Mouse (Mus musculus) lung, embryonic 15.5 days (tissue): ENCODE results near the gene AA467197. TPM values are rescaled to one million over a fixed set of nuclear protein-coding genes. Genes with fewer than 3 reads are reported as not detected.

ENCODE experiments used
- ATAC-seq: fragments of 200-750 bp; cut with Nextera tagmentation; 2 replicates; pipeline ENCODE4 v1.8.0; 2017; ENCODE audit warnings: moderate number of reproducible peaks, borderline replicate concordance; ENCODE audit not compliant: low FRiP score, low TSS enrichment; ENCODE audit errors: extremely low read depth
- H3K27ac ChIP-seq: fragments of 300-500 bp; sonication (generic); 2 replicates; pipeline ENCODE4 v1.5.1; 2015; ENCODE audit warnings: moderate library complexity, mild to moderate bottlenecking, inconsistent platforms
- H3K27me3 ChIP-seq: fragments of 300-500 bp; sonication (generic); 2 replicates; pipeline ENCODE4 v1.6.1; 2015; ENCODE audit warnings: inconsistent platforms
- H3K36me3 ChIP-seq: fragments of 300-500 bp; sonication (generic); 2 replicates; pipeline ENCODE4 v1.6.1; 2015; ENCODE audit warnings: inconsistent platforms
- H3K4me1 ChIP-seq: fragments of 300-500 bp; sonication (generic); 2 replicates; pipeline ENCODE4 v1.6.1; 2015; ENCODE audit warnings: inconsistent platforms
- H3K4me2 ChIP-seq: fragments of 300-500 bp; sonication (generic); 2 replicates; pipeline ENCODE4 v1.6.1; 2015; ENCODE audit warnings: inconsistent platforms, mild to moderate bottlenecking, moderate library complexity
- H3K4me3 ChIP-seq: fragments of 300-500 bp; sonication (generic); 2 replicates; pipeline ENCODE4 v1.5.1; 2015; ENCODE audit warnings: mild to moderate bottlenecking, inconsistent platforms
- H3K9ac ChIP-seq: fragments of 300-500 bp; sonication (generic); 2 replicates; pipeline ENCODE4 v1.6.1; 2015; ENCODE audit warnings: inconsistent platforms
- H3K9me3 ChIP-seq: fragments of 300-500 bp; sonication (generic); 2 replicates; pipeline ENCODE4 v1.6.1; 2016; ENCODE audit warnings: inconsistent platforms
- WGBS: fragments of 180-500 bp; shearing (Covaris S2); methylation state at CpG from one replicate; pipeline ENCODE4 v1.1.7; 2015; 5-methylcytosine and 5-hydroxymethylcytosine counted together
- polyA plus RNA-seq: library from polyadenylated mRNA; unstranded; fragments of >200 nt; fragmentation: Nextera tagmentation; extraction: Ambion mirVana; gene quantifications from 2 replicates; pipeline ENCODE4 v1.2.1, GENCODE M21; 2015

The AA467197 gene
- polyA plus RNA-seq: 0.30 and 0.76 TPM in 2 replicates

DNA sequence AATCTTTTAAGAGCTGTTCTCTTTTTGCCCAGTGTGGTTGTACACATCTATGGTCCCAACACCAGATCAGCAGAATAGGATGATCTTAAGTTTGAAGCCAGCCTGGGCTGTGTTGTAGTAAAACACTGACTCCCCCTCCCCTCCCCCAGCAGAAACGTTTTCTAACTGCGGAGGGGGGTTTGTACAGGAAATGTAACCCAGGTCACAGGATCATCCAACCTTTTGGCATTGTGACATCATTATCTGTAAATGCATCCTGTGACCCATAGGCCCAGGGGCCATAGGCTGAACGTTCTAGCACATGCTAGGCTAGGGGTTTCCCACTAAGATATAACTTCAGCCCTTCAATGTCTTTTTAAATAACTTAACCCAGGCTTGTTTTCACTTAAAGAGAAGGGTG, at the start of gene AA467197:
Gene AA467197 (plus strand): TSS at position 301 of the 400 bp plus-strand sequence.
- Histone ChIP-seq H3K27ac (no peak within 1 kb of the TSS), H3K4me1 (peaks cover 14% of the 10 kb centered on the region), H3K4me3 (peak within 1 kb of the TSS; percentile 38), H3K36me3 (peaks cover 12% of the 10 kb centered on the region), H3K9me3 (no peaks in the 10 kb centered on the region), H3K27me3 (peaks cover 24% of the 10 kb centered on the region), H3K4me2 (peak within 1 kb of the TSS; percentile 81), H3K9ac (0 out of 2 replicates have a peak within 1 kb of the TSS, but pooled peaks have one; percentile 6)
- WGBS: 49% methylated on average over 3 of the region's 3 CpGs
- ATAC-seq: no peak

DNA sequence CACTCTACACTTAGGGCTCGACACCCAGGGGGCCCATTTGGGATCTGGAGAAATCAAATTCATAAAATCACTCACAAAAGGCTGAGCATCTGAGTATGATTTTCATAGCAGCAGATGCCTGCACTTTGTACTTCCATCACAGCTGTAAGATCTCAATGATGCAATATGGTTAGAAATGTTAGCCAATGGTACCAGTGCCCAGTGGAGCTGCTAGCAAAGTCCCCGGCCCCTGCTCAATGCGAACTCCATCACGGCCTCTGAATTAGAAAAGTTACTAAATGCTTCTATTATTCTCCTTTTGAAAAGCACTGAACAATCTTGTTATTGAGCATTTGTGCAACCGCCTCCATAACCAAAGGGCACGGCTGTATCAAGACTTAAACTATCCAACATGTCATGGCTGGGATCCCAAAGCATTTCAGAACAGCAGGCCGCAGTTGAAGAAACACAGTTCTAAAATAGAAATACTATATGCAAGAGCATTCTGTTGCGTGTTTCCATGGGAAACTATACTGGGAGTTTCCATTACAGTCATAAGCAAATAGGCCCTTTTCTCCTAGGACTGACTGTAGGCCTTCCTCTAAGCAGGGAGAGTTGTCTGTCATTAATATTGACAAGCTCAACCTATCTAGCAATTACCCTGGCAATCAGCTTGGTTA, 48.8 kb upstream of the AA467197 start:
- no peak overlapping the region for H3K9ac ChIP-seq
- WGBS: 87% methylated on average over 8 of the region's 8 CpGs
- no peak overlapping the region for H3K4me3 ChIP-seq
- H3K4me2 ChIP-seq: no peak overlapping the region
- H3K9me3 ChIP-seq: no peaks in the 10 kb centered on the region
- H3K36me3 ChIP-seq: no peaks in the 10 kb centered on the region
- no peaks in the 10 kb centered on the region for H3K27me3 ChIP-seq
- no peak overlapping the region for H3K27ac ChIP-seq
- ATAC-seq: no peak
- no peaks in the 10 kb centered on the region for H3K4me1 ChIP-seq

DNA sequence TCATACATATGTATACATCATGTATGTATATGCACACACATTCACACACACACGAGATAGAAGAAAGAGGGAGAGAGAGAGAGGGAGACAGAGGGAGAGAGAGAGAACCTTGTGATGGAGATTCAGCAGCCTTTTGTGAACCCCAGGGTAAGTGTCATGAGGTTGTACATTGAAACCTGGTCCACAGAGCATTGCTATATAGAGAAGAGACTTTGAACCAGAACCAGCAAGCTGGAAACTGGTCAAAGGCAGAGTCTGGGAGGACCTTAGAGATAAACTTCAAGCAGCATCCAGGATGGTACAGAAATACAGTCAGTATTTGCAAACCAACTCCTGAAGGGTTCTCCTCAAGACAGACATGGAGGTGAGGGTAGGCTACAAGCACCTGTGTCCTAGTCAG, 46.4 kb upstream of the AA467197 start:
- H3K4me2 ChIP-seq: no peak overlapping the region
- no peak overlapping the region for H3K27ac ChIP-seq
- no peaks in the 10 kb centered on the region for H3K4me1 ChIP-seq
- no peak overlapping the region for H3K4me3 ChIP-seq
- no peaks in the 10 kb centered on the region for H3K27me3 ChIP-seq
- no peaks in the 10 kb centered on the region for H3K36me3 ChIP-seq
- no peak for ATAC-seq
- H3K9ac ChIP-seq: no peak overlapping the region
- WGBS: 68% methylated on average over 1 of the region's 1 CpGs
- no peaks in the 10 kb centered on the region for H3K9me3 ChIP-seq

DNA sequence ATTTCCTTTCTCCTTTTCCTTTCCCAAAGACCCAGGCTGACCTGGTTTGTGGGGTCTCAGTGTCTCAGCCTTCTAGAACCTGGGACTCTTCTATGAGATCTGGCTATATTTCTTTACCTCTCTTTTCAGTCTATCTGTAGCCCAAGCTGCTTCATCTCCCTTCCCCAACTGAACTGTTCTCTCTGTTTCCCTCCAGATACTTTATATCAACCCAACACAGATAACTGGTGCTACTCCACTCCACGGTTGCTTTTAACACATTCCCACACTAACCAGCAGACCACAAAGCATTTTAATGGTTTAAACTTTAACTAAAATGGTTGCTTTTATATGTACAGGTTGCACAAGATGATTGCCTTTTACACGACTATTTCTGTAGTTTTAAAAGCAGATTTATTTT, 45.6 kb upstream of the AA467197 start:
- Histone ChIP-seq H3K27ac (no peak overlapping the region), H3K27me3 (no peaks in the 10 kb centered on the region), H3K4me3 (no peak overlapping the region), H3K9ac (no peak overlapping the region), H3K4me1 (no peaks in the 10 kb centered on the region), H3K9me3 (no peaks in the 10 kb centered on the region), H3K36me3 (no peaks in the 10 kb centered on the region), H3K4me2 (no peak overlapping the region)
- no peak for ATAC-seq
- WGBS: 48% methylated on average over 2 of the region's 2 CpGs

DNA sequence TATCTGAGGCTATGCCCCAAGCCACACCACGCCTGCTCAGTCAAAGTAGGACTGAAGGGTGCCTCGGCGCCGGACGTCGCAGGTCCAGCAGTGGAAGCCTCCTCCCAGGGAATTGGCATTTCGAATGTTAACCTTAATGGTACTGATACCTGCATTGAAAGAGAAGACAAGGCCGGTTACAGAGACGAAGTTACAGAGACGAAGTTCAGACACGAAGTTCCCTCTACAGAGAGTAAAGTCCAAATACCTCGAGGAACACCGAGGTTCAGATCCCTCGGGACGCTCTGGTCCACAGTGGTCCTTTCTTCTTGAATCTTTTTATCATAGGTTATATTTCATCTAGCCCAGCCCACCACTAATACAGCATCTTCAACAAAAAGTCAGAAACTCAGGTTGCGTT, 41.3 kb upstream of the AA467197 start:
- Histone ChIP-seq H3K9ac (no peak overlapping the region), H3K27ac (no peak overlapping the region), H3K4me3 (no peak overlapping the region), H3K4me2 (no peak overlapping the region), H3K9me3 (no peaks in the 10 kb centered on the region), H3K36me3 (no peaks in the 10 kb centered on the region), H3K4me1 (no peaks in the 10 kb centered on the region), H3K27me3 (no peaks in the 10 kb centered on the region)
- no peak for ATAC-seq
- WGBS: 84% methylated on average over 16 of the region's 16 CpGs

DNA sequence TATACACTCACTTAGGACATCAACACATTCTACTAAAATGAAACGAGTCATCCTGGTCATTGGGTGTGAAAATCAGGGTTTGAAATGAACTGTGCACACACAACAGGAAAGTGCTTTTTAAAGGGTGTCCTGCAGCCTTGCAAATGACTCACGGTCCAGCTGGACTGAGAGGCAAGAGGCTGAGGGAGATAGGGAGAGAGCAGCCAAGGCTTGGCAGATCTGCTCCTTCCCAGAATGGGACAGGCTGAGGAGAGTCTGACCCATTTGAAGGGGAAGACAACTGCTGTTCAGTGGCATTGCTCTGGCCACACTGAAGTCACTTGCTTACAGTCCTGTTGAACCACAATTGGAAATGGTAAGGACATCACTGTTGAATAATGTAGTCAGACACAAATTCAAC, 37.0 kb upstream of the AA467197 start:
- H3K36me3 ChIP-seq: no peaks in the 10 kb centered on the region
- no peak overlapping the region for H3K9ac ChIP-seq
- no peaks in the 10 kb centered on the region for H3K4me1 ChIP-seq
- no peak overlapping the region for H3K4me3 ChIP-seq
- H3K4me2 ChIP-seq: no peak overlapping the region
- ATAC-seq: no peak
- 66% methylated on average over 2 of the region's 2 CpGs for WGBS
- no peaks in the 10 kb centered on the region for H3K9me3 ChIP-seq
- no peaks in the 10 kb centered on the region for H3K27me3 ChIP-seq
- H3K27ac ChIP-seq: no peak overlapping the region

DNA sequence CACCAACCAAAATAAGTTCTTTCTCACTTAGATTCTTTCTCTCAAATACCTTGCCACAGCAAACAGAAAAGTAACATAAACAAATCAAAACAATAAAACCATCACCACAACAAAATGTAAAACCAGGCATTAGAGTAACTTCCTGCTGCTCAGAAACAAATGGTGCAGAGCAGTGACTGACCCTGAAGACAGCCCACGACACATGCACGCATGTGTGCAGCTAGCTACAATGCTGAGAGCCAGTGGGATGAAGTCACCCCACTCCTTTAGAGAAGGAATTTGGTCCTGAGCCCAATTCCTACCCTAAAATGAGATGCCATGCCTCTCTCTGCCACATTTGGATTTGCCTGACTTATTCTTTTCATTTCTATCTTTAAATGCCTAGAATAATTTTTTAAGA, 35.4 kb upstream of the AA467197 start:
- WGBS: 75% methylated on average over 2 of the region's 2 CpGs

DNA sequence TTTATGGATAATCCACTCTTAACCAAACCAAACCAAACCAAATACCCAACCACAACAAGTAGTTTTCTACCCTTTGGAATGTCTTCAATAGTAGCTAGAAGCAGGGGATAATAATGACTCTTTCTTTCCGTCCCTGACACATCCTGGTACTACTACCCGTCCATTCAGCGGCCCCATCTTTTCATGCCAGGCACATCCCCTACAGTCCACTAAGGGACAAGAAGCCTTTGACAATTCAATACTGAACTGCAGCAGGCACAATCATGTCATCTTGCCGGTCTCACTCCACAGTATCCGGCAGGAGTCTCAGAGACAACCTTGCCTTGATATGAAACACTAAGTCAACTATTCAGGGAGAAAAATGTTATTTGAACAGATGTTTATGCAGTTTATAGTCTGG, 31.0 kb upstream of the AA467197 start:
- Histone ChIP-seq H3K36me3 (no peaks in the 10 kb centered on the region), H3K9ac (no peak overlapping the region), H3K4me1 (no peaks in the 10 kb centered on the region), H3K27me3 (peaks cover 9% of the 10 kb centered on the region), H3K27ac (no peak overlapping the region), H3K9me3 (no peaks in the 10 kb centered on the region), H3K4me2 (no peak overlapping the region), H3K4me3 (no peak overlapping the region)
- WGBS: 72% methylated on average over 5 of the region's 5 CpGs
- no peak for ATAC-seq

More for the DNA sequence above, 35.4 kb upstream of the AA467197 start:
- H3K27ac ChIP-seq: no peak overlapping the region
- H3K27me3 ChIP-seq: no peaks in the 10 kb centered on the region
- no peaks in the 10 kb centered on the region for H3K36me3 ChIP-seq
- H3K4me1 ChIP-seq: no peaks in the 10 kb centered on the region
- no peak overlapping the region for H3K9ac ChIP-seq
- no peak for ATAC-seq
- H3K4me2 ChIP-seq: no peak overlapping the region
- no peak overlapping the region for H3K4me3 ChIP-seq
- no peaks in the 10 kb centered on the region for H3K9me3 ChIP-seq

DNA sequence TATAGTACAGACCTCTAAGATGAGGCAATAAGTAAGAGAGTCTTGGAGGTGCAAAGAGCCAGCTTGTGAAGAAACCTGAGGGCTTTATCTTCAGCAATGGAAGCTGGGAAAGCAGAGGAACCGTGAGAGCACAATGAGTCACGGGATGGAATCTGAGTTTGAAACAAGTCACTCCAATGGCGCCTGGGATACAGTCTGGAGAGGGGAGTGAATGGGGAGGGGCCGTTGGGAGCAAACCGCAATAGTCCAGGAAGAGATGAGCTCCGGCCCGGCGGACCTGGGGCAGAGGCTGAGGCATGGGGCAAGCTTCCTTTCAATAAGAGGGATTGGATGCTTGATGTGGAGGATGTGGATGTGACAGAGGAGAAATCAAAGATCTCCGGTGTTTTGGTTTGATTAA, 28.0 kb upstream of the AA467197 start:
- H3K9me3 ChIP-seq: no peaks in the 10 kb centered on the region
- no peak overlapping the region for H3K4me3 ChIP-seq
- H3K27ac ChIP-seq: no peak overlapping the region
- no peaks in the 10 kb centered on the region for H3K36me3 ChIP-seq
- H3K4me2 ChIP-seq: no peak overlapping the region
- 0 out of 2 replicates have a peak, but pooled peaks cover 6% of the 10 kb centered on the region for H3K4me1 ChIP-seq
- peaks cover 22% of the 10 kb centered on the region for H3K27me3 ChIP-seq
- WGBS: 68% methylated on average over 9 of the region's 9 CpGs
- ATAC-seq: no peak
- no peak overlapping the region for H3K9ac ChIP-seq

DNA sequence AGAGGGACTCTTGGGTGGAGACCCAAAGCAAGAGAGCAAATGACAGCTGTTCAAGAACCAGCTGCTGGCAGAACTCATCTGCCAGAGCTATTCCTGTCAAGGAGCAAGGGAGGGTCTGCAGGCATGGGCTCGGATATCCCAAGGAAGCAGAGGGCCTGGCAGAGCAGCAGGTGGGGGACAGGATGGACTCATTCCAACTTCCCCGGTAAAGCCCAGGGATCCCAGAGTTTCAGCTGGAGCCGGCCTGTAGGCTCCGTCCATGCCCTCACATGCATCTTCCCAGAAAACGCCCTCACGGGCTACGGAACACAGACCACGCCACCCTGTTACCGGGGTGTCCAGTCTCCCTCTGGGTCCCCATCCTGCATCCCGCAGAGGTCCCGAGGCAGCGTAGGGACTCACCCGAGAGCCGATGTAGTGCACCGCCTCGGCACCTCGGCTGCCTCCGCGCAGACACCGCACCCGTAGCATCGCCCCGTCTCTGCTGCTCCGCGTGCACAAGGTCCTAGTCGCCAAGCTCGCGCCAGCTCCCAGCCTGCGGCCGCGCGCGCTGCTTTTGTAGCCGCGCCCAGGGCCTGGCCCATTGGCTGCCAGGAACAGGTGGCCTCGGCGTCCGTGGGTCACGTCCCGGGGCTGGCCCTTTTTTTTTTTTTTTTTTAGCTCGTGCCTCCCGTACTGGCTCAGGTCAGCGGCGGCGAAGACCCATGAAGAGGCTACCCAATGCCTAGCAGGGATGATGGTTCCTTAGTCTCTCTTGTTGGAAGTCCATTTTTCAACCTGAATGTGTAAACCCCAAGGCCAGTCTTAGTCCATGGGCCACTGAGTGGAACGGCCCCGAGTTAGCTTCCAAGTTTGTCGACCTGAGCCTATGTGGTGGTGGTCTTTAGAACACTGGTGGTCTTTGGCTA, 25.8 kb upstream of the AA467197 start, which contains the start of gene Gatm:
Gene Gatm (minus strand): TSS at position 558 of the 908 bp plus-strand sequence.
- Histone ChIP-seq H3K27ac (no peak within 1 kb of the TSS), H3K9me3 (no peaks in the 10 kb centered on the region), H3K4me1 (0 out of 2 replicates have a peak, but pooled peaks cover 6% of the 10 kb centered on the region), H3K4me2 (peak within 1 kb of the TSS; percentile 93), H3K27me3 (peaks cover 22% of the 10 kb centered on the region), H3K36me3 (no peaks in the 10 kb centered on the region), H3K9ac (peak within 1 kb of the TSS; percentile 46; the same call in 1 of the 2 replicates), H3K4me3 (peak within 1 kb of the TSS; percentile 46)
- peak; percentile 79; the same call in 1 of the 2 replicates for ATAC-seq
- 3% methylated on average over 48 of the region's 48 CpGs for WGBS

DNA sequence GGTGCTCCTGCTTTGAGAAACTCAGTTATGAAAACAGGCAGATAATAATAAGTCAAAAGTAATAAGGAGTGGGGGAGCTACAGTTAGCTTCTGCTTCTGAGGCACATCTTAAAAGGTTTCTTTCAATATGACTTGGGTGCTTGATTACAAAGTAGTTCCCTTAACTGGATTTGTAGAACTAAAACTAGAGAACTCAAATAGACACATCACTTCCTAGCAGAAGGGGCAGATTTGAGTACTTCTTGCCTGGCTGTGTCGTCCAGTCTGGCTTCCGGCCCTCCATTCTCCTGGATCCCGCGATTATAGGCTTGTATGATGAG, 25.2 kb upstream of the AA467197 start:
- Histone ChIP-seq H3K27ac (no peak overlapping the region), H3K9ac (no peak overlapping the region), H3K36me3 (no peaks in the 10 kb centered on the region), H3K4me1 (0 out of 2 replicates have a peak, but pooled peaks cover 6% of the 10 kb centered on the region), H3K4me3 (0 out of 2 replicates have a peak overlapping the region, but pooled peaks have one; percentile 46), H3K4me2 (peak overlapping the region; percentile 93), H3K27me3 (peaks cover 22% of the 10 kb centered on the region), H3K9me3 (no peaks in the 10 kb centered on the region)
- WGBS: 78% methylated on average over 4 of the region's 4 CpGs
- no peak for ATAC-seq

DNA sequence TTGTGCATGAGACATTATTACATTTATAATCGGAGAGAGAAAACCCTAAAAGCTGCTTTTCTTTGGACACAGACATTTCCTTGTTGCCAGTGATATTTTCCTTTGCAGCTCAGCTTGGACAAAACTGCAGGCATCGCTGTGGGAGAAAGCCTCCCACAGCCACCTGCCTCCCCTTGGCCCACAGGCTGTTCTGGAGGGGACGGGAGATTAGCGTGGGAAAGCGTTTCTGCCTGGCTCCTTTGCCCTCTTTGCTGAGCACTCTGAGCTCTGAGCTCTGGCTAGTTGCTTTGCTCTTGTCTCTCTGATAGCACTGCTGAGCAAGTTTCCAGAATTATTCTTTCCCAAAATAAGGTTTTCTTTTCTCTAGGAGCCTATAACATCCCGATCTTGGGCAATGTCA, 20.5 kb upstream of the AA467197 start:
- H3K9me3 ChIP-seq: no peaks in the 10 kb centered on the region
- no peak overlapping the region for H3K27ac ChIP-seq
- no peak overlapping the region for H3K4me3 ChIP-seq
- H3K9ac ChIP-seq: no peak overlapping the region
- 0 out of 2 replicates have a peak, but pooled peaks cover 2% of the 10 kb centered on the region for H3K4me1 ChIP-seq
- no peak overlapping the region for H3K4me2 ChIP-seq
- 73% methylated on average over 6 of the region's 6 CpGs for WGBS
- no peaks in the 10 kb centered on the region for H3K36me3 ChIP-seq
- ATAC-seq: no peak
- peaks cover 9% of the 10 kb centered on the region; the same call in 1 of the 2 replicates for H3K27me3 ChIP-seq
